Mouse (Mus musculus) adrenal gland, postnatal 36 days (tissue): ENCODE results near the gene Ostf1. TPM values are rescaled to one million over a fixed set of nuclear protein-coding genes. Genes with fewer than 3 reads are reported as not detected.

Experiments
- DNase-seq, 2 experiments: peaks; one replicate each; pipeline ENCODE4 v3.0.0; 2021; ENCODE audit warnings: mixed read lengths in 1 of 2
- total RNA-seq, 2 experiments: library from RNA; stranded (reverse); gene quantifications; 2 replicates each; pipeline ENCODE4 v1.2.3; 2021

Ostf1 gene
- total RNA-seq, 2 experiments from 2014 or later = 127 to 163 TPM

- DNase-seq = no peak
Measured at GRCm38 (mm10) chr19:18568828-18569430, 62.7 kb downstream of the Ostf1 start.

GRCm38 (mm10) chr19:18567936-18568827 lies 63.4 kb downstream of the Ostf1 start:
- no peak for DNase-seq

- DNase-seq = no peak
Measured at GRCm38 (mm10) chr19:18567501-18567900, 64.1 kb downstream of the Ostf1 start.

GRCm38 (mm10) chr19:18557708-18558107 lies 73.9 kb downstream of the Ostf1 start:
- no peak for DNase-seq

DNA sequence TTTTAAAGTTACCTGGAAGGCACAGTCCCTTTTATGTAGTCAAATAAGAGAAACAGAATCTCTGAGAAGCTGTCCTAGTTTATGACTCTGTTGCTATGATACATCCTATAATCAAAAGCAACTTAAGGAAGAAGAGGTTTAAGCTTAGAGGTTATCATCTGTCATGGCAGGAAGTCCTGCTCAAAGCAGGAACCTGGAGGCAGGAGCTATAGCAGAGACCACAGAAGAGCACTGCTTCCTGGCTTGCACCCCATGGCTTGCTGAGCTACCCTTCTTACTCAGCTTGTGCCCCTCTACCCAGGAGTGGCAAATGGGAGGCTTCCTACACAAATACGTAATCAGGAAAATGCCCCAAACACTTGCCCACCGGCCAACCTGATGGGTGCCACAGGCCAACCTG lies 76.0 kb downstream of the Ostf1 start:
- DNase-seq = no peak

DNA sequence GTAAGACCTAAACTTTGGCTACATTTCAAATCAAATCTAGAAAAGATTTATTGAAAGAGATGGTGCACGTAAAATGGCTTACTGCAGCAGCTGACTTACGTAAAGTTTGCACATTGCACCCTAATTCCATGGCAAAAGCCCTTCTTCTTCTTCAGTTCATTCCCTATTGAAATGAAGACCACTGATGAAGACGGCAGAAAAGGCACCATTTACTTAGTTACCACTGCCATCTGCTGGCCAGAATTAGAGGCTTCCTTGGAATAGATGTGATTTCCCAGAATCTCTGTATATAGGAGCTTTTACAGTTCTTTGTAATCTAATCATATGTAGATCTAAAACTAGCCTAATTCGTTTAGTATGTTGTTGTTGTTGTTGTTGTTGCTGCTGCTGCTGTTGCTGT lies 83.0 kb downstream of the Ostf1 start:
- DNase-seq = peak; percentile 57 to 74

Other genes with a start within 250 kb of the Ostf1 start
- gene Nmrk1, start 127 bp upstream of the Ostf1 start, total RNA-seq = 10 to 100 TPM in 1 of 2 experiments, 1 to 10 TPM in 1; 9.0 to 17.7 TPM
- gene Carnmt1, start 38.9 kb upstream of the Ostf1 start, total RNA-seq = 10 to 100 TPM; 26.9 to 27.9 TPM
- 10 to 100 TPM; 15.0 to 15.8 TPM for gene D030056L22Rik, start 81.4 kb upstream of the Ostf1 start, total RNA-seq
- under 1 TPM in 1 of 2 experiments, not detected in 1; 0.13 TPM for gene Trpm6, start 118.2 kb upstream of the Ostf1 start, total RNA-seq